Mouse (Mus musculus): ENCODE measurements at regions not wholly inside any gene's neighbourhood (a gene's known extent, or its start where the extent isn't known, plus 50 kb on each side); places are given as distances from the start of the nearest gene placed in this dataset.
"Not testable (repeated sequence)": the region's sequence is repeated elsewhere in the genome, so short reads cannot be mapped to it uniquely, and the experiment has no call there.

DNA sequence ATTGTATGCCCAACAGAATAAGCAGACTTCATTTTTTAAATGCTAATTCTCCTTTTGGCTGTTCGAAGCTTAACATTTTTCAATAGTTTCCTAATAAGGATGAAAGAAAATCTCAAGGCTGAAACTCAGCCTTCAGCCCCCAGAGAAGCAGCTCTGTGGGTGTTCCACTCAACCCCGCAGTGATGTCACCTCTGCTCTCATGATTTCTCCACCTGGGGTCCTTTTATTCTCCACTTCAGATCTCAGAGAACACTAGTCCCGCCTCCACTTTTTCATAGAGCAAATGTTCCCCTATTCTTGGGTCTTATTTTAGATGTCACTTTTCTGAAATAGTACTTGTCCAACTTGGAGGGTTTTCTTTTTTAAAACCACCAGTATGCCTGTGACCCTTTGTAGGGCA is 567.3 kb downstream of the Cntn3 start:
- ATAC-seq (ENCODE audit: low FRiP score, low TSS enrichment), result no peak
- Histone ChIP-seq H3K4me2 (replicated peaks; ENCODE audit: low read depth, low read length) (no peak overlapping the region), H3K4me1 (ENCODE audit: insufficient read depth, low read length) (no peaks in the 10 kb centered on the region), H3K27ac (ENCODE audit: low read length) (no peak overlapping the region), H3K9me3 (ENCODE audit: low read length) (no peaks in the 10 kb centered on the region), H3K9ac (replicated peaks; ENCODE audit: low read length) (no peak overlapping the region), H3K4me3 (ENCODE audit: low read length) (no peak overlapping the region), H3K36me3 (ENCODE audit: insufficient read depth, low read length) (no peaks in the 10 kb centered on the region), H3K27me3 (ENCODE audit: insufficient read depth, low read length) (no peaks in the 10 kb centered on the region)
- 82% methylated on average over 3 of the region's 3 CpGs for WGBS

DNA sequence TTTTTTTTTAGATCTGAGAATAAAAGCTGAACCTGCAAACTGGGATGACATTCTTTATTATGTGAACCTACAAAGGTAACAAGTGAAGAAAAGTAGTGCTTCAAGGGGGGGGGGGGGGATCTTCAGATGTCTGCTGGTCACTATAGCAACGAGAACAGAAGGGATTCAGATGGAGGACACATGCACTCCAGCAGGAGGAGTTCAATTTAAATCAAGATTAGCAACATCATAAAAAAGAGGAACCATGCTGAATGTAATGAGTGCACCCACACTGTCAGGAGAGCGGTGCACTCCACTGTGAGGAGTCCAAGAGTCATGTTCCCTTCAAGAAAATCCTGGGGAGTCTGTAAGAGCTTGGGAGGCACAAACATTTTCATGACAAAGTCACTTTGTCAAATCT is 574.7 kb downstream of the Cntn3 start:
- Histone ChIP-seq H3K9ac (replicated peaks; ENCODE audit: low read length) (no peak overlapping the region), H3K4me1 (ENCODE audit: insufficient read depth, low read length) (no peaks in the 10 kb centered on the region), H3K9me3 (ENCODE audit: low read length) (no peaks in the 10 kb centered on the region), H3K36me3 (ENCODE audit: insufficient read depth, low read length) (no peaks in the 10 kb centered on the region), H3K27ac (ENCODE audit: low read length) (no peak overlapping the region), H3K27me3 (ENCODE audit: insufficient read depth, low read length) (no peaks in the 10 kb centered on the region), H3K4me2 (replicated peaks; ENCODE audit: low read depth, low read length) (no peak overlapping the region), H3K4me3 (ENCODE audit: low read length) (no peak overlapping the region)
- no peak for ATAC-seq (ENCODE audit: low FRiP score, low TSS enrichment)
- WGBS, result 72% methylated on average over 2 of the region's 2 CpGs

DNA sequence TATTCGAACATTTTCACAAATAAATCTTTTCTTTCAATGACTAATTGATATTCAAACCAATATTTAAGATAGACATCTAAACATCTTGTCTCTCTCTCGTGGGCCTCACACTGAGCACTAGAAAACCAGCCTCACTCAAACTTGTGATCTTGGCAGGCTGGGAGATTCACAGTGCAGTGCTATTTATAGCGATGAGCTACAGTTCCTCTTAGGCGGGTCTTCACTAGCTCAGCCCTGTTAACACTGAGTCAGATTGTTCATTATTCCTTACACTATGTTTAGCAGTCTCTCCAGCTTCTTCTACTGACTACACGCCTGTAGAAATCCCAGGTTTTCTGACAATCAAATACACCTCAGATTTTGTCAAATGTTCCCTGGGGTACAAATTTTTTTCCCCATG is 575.3 kb downstream of the Cntn3 start:
- no peaks in the 10 kb centered on the region for H3K9me3 ChIP-seq (ENCODE audit: low read length)
- H3K27ac ChIP-seq (ENCODE audit: low read length), result no peak overlapping the region
- no peaks in the 10 kb centered on the region for H3K27me3 ChIP-seq (ENCODE audit: insufficient read depth, low read length)
- no peak for ATAC-seq (ENCODE audit: low FRiP score, low TSS enrichment)
- WGBS, result 67% methylated on average over 5 of the region's 5 CpGs
- no peaks in the 10 kb centered on the region for H3K4me1 ChIP-seq (ENCODE audit: insufficient read depth, low read length)
- no peaks in the 10 kb centered on the region for H3K36me3 ChIP-seq (ENCODE audit: insufficient read depth, low read length)
- no peak overlapping the region for H3K4me2 ChIP-seq (replicated peaks; ENCODE audit: low read depth, low read length)
- no peak overlapping the region for H3K9ac ChIP-seq (replicated peaks; ENCODE audit: low read length)
- H3K4me3 ChIP-seq (ENCODE audit: low read length), result no peak overlapping the region

DNA sequence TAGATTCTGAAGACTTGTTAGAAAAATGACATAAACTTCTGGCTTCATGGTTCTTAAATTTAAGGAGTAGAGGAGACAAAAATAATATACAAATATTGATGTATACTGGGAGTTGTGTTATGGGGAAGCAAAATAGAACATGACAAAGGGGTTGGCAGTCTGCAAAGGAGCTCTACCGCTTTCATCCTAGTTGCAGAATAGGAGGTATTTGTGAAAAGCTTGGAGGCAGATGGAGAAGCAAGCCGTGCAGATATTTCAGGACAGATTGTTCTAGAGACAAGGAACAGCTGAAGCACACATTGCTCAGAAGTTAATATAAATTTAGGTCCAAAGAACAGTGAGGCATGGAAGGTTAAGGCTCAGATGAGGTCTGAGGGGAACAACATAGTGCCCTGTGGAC is 580.1 kb downstream of the Cntn3 start:
- H3K4me2 ChIP-seq (replicated peaks; ENCODE audit: low read depth, low read length), result no peak overlapping the region
- H3K27me3 ChIP-seq (ENCODE audit: insufficient read depth, low read length), result no peaks in the 10 kb centered on the region
- no peaks in the 10 kb centered on the region for H3K4me1 ChIP-seq (ENCODE audit: insufficient read depth, low read length)
- ATAC-seq (ENCODE audit: low FRiP score, low TSS enrichment), result no peak
- no peak overlapping the region for H3K27ac ChIP-seq (ENCODE audit: low read length)
- 83% methylated on average over 2 of the region's 2 CpGs for WGBS
- H3K4me3 ChIP-seq (ENCODE audit: low read length), result no peak overlapping the region
- no peaks in the 10 kb centered on the region for H3K9me3 ChIP-seq (ENCODE audit: low read length)
- no peaks in the 10 kb centered on the region for H3K36me3 ChIP-seq (ENCODE audit: insufficient read depth, low read length)
- H3K9ac ChIP-seq (replicated peaks; ENCODE audit: low read length), result no peak overlapping the region

DNA sequence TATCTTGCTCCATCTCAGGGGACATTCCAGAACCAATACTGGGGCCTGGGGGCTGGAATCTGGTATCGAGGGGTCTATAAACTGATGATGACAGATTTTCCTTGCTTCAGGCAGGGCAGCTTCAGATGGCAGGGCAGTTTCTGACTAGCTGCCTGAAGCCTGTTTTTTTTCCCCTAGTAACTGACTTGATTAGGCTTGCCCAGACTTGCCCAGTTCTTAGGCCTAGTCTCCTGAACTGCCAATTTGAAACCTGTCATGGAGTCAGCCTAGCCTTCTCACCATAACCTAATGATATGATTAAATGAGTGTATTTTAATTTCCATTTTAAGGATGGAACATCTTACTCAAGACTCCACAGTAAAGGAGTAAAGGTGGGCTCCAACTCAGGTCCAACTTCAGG is 591.2 kb downstream of the Cntn3 start:
- H3K27ac ChIP-seq (ENCODE audit: low read length), result no peak overlapping the region
- no peaks in the 10 kb centered on the region for H3K4me1 ChIP-seq (ENCODE audit: insufficient read depth, low read length)
- H3K4me3 ChIP-seq (ENCODE audit: low read length), result no peak overlapping the region
- WGBS, result 91% methylated on average over 1 of the region's 1 CpGs
- no peaks in the 10 kb centered on the region for H3K9me3 ChIP-seq (ENCODE audit: low read length)
- ATAC-seq (ENCODE audit: low FRiP score, low TSS enrichment), result no peak
- no peaks in the 10 kb centered on the region for H3K27me3 ChIP-seq (ENCODE audit: insufficient read depth, low read length)
- no peak overlapping the region for H3K9ac ChIP-seq (replicated peaks; ENCODE audit: low read length)
- no peak overlapping the region for H3K4me2 ChIP-seq (replicated peaks; ENCODE audit: low read depth, low read length)
- H3K36me3 ChIP-seq (ENCODE audit: insufficient read depth, low read length), result no peaks in the 10 kb centered on the region

DNA sequence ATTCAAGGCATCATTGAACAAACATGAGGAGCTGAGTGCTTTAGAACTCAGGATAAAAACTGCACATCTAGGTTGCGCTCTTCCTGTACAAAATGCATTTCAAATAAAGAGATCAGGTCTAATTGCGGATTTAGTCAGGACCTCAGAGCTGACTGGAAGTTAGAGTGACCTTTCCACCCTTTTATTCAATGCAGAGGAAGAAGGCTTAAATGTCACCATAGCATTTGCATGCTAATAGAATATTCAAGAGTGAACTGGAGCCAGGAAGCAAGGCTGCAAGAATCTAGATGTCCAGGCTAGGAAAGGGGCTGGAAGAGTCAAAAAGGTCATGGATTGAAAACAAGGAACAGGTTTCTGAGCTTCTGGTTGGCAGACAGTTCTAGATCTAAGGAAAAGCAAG is 593.7 kb downstream of the Cntn3 start:
- no peaks in the 10 kb centered on the region for H3K4me1 ChIP-seq (ENCODE audit: insufficient read depth, low read length)
- no peaks in the 10 kb centered on the region for H3K36me3 ChIP-seq (ENCODE audit: insufficient read depth, low read length)
- H3K4me3 ChIP-seq (ENCODE audit: low read length), result no peak overlapping the region
- no peaks in the 10 kb centered on the region for H3K9me3 ChIP-seq (ENCODE audit: low read length)
- WGBS, result 77% methylated on average over 2 of the region's 2 CpGs
- no peak overlapping the region for H3K9ac ChIP-seq (replicated peaks; ENCODE audit: low read length)
- H3K27me3 ChIP-seq (ENCODE audit: insufficient read depth, low read length), result no peaks in the 10 kb centered on the region
- no peak overlapping the region for H3K4me2 ChIP-seq (replicated peaks; ENCODE audit: low read depth, low read length)
- no peak overlapping the region for H3K27ac ChIP-seq (ENCODE audit: low read length)
- ATAC-seq (ENCODE audit: low FRiP score, low TSS enrichment), result no peak

DNA sequence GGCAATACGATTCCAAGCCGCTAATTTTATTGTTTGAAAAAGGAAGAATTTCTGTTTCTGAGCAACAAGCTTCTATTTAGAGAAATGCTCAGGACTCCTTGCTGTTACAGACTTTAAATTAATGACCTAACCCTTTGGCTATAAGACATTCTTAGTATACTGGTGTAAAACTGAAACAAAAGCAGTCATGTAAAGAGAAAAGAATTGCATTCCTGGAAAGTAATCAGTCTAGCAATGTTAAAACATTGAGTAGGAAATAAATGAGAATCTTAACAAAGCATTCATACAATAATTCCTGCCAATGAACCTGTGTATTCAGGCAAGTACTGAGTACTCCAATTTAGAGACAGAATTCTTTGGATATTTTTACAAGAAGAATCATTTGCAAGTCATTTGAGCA is 587.2 kb upstream of the Pdzrn3 start:
- Histone ChIP-seq H3K4me2 (replicated peaks; ENCODE audit: low read depth, low read length) (no peak overlapping the region), H3K9ac (replicated peaks; ENCODE audit: low read length) (no peak overlapping the region), H3K4me3 (ENCODE audit: low read length) (no peak overlapping the region), H3K27me3 (ENCODE audit: insufficient read depth, low read length) (no peaks in the 10 kb centered on the region), H3K9me3 (ENCODE audit: low read length) (no peaks in the 10 kb centered on the region), H3K27ac (ENCODE audit: low read length) (no peak overlapping the region), H3K36me3 (ENCODE audit: insufficient read depth, low read length) (no peaks in the 10 kb centered on the region), H3K4me1 (ENCODE audit: insufficient read depth, low read length) (no peaks in the 10 kb centered on the region)
- WGBS, result 71% methylated on average over 2 of the region's 2 CpGs
- no peak for ATAC-seq (ENCODE audit: low FRiP score, low TSS enrichment)

DNA sequence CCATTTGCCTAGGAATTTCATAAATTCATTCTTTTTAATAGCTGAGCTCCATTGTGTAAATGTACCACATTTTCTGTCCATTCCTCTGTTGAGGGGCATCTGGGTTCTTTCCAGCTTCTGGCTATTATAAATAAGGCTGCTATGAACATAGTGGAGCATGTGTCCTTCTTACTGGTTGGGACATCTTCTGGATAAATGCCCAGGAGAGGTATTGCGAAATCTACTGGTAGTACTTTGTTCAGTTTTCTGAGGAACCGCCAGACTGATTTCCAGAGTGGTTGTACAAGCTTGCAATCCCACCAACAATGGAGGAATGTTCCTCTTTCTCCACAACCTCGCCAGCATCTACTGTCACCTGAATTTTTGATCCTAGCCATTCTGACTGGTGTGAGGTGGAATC is 583.8 kb upstream of the Pdzrn3 start:
- not testable (repeated sequence) for H3K27ac ChIP-seq (ENCODE audit: low read length); H3K4me1 ChIP-seq (ENCODE audit: insufficient read depth, low read length); H3K9me3 ChIP-seq (ENCODE audit: low read length); ATAC-seq (ENCODE audit: low FRiP score, low TSS enrichment); H3K4me3 ChIP-seq (ENCODE audit: low read length); H3K27me3 ChIP-seq (ENCODE audit: insufficient read depth, low read length); H3K9ac ChIP-seq (replicated peaks; ENCODE audit: low read length); H3K36me3 ChIP-seq (ENCODE audit: insufficient read depth, low read length); H3K4me2 ChIP-seq (replicated peaks; ENCODE audit: low read depth, low read length)
- 83% methylated on average over 3 of the region's 3 CpGs for WGBS

DNA sequence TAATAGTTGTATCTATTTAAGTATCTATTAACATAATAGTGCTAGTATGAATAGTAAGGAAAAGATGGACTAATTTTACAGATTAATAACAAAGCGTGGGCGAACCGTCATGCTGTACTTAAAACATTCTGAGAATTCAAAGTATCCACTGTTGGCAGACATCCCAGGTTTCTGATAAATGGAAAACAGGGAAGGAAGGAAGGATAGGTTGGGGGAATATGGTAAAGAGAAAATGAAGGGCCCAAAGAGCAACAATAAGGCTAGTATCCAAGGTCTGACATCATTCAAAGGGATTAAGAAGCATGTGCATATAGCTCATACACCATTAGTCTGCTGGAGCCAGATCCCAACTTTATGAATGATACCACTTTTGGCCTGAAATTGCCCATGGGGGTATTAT is 572.0 kb upstream of the Pdzrn3 start:
- no peak overlapping the region for H3K4me3 ChIP-seq (ENCODE audit: low read length)
- H3K4me1 ChIP-seq (ENCODE audit: insufficient read depth, low read length), result no peaks in the 10 kb centered on the region
- H3K36me3 ChIP-seq (ENCODE audit: insufficient read depth, low read length), result no peaks in the 10 kb centered on the region
- H3K4me2 ChIP-seq (replicated peaks; ENCODE audit: low read depth, low read length), result no peak overlapping the region
- peaks cover 3% of the 10 kb centered on the region; the same call in 1 of the 2 replicates for H3K9me3 ChIP-seq (ENCODE audit: low read length)
- 60% methylated on average over 3 of the region's 3 CpGs for WGBS
- H3K27ac ChIP-seq (ENCODE audit: low read length), result no peak overlapping the region
- no peak overlapping the region for H3K9ac ChIP-seq (replicated peaks; ENCODE audit: low read length)
- no peak for ATAC-seq (ENCODE audit: low FRiP score, low TSS enrichment)
- H3K27me3 ChIP-seq (ENCODE audit: insufficient read depth, low read length), result no peaks in the 10 kb centered on the region

DNA sequence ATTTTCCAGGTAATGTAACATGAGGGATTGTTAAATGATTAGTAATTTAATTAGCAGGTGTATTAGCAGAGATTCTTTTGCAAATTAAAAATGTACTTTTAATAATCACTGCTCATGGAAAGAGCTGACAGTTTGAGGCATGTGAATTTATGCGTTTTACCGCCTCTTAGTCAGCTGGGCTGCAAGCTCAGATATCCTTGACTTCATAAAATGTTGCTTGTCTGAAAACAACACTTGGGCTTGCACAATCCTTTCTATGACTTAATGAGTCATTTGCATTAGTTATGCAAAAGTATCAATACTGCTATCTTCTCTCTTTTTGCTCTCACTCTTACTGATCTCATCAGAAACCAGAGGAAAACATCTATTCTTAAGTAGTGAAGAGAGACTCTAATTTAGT is 571.3 kb upstream of the Pdzrn3 start:
- H3K9ac ChIP-seq (replicated peaks; ENCODE audit: low read length), result no peak overlapping the region
- H3K27me3 ChIP-seq (ENCODE audit: insufficient read depth, low read length), result no peaks in the 10 kb centered on the region
- H3K4me2 ChIP-seq (replicated peaks; ENCODE audit: low read depth, low read length), result no peak overlapping the region
- H3K36me3 ChIP-seq (ENCODE audit: insufficient read depth, low read length), result no peaks in the 10 kb centered on the region
- H3K27ac ChIP-seq (ENCODE audit: low read length), result no peak overlapping the region
- H3K9me3 ChIP-seq (ENCODE audit: low read length), result peaks cover 3% of the 10 kb centered on the region; the same call in 1 of the 2 replicates
- 58% methylated on average over 2 of the region's 2 CpGs for WGBS
- ATAC-seq (ENCODE audit: low FRiP score, low TSS enrichment), result no peak
- no peaks in the 10 kb centered on the region for H3K4me1 ChIP-seq (ENCODE audit: insufficient read depth, low read length)
- H3K4me3 ChIP-seq (ENCODE audit: low read length), result no peak overlapping the region
